Mouse (Mus musculus): ENCODE data around the gene Fam19a1. TPM values are rescaled to one million over a fixed set of nuclear protein-coding genes. Genes with fewer than 3 reads are reported as not detected.

Fam19a1 gene
- total and polyA plus RNA-seq, 3 experiments: not detected

GRCm38 (mm10) chr6:96111656-96112055, 1.3 kb upstream of the Fam19a1 start:
- no peak overlapping the region for H3K4me3 ChIP-seq
- H3K36me3 ChIP-seq (ENCODE audit: control insufficient read depth, insufficient read depth, low read length): no peaks in the 10 kb centered on the region
- 41% methylated on average over 1 of the region's 1 CpGs for WGBS
- no peak overlapping the region for H3K9ac ChIP-seq (ENCODE audit: low read depth, low read length)
- no peak for TF ChIP-seq POLR2A (IDR thresholded peaks at IDR 0.05; ENCODE audit: insufficient read depth, low read depth, low read length)
- TF ChIP-seq CTCF (IDR thresholded peaks at IDR 0.05): no peak
- H3K27ac ChIP-seq: no peak overlapping the region
- 0 out of 2 replicates have a peak, but pooled peaks cover 1% of the 10 kb centered on the region for H3K27me3 ChIP-seq (ENCODE audit: control insufficient read depth, insufficient read depth, low read length)
- intact Hi-C loops (cut with DNase I): no loop called here
- no peaks in the 10 kb centered on the region for H3K4me1 ChIP-seq (ENCODE audit: control insufficient read depth, insufficient read depth, low read length)
- no peaks in the 10 kb centered on the region for H3K79me2 ChIP-seq (replicated peaks; ENCODE audit: control insufficient read depth, insufficient read depth, low read length)
- no peak for DNase-seq

- H3K79me2 ChIP-seq (replicated peaks; ENCODE audit: control insufficient read depth, insufficient read depth, low read length): no peaks in the 10 kb centered on the region
- no peak overlapping the region for H3K27ac ChIP-seq
- TF ChIP-seq EP300 (IDR thresholded peaks at IDR 0.05; ENCODE audit: insufficient read depth, low read depth, low read length) (no peak), POLR2A (IDR thresholded peaks at IDR 0.05; ENCODE audit: insufficient read depth, low read depth, low read length) (no peak), CTCF (IDR thresholded peaks at IDR 0.05) (no peak)
- no peak for DNase-seq
- no peak overlapping the region for H3K4me3 ChIP-seq
- H3K27me3 ChIP-seq (ENCODE audit: control insufficient read depth, insufficient read depth, low read length): 0 out of 2 replicates have a peak, but pooled peaks cover 1% of the 10 kb centered on the region
- intact Hi-C loops (cut with DNase I): no loop called here
- H3K36me3 ChIP-seq (ENCODE audit: control insufficient read depth, insufficient read depth, low read length): no peaks in the 10 kb centered on the region
- H3K4me1 ChIP-seq (ENCODE audit: control insufficient read depth, insufficient read depth, low read length): no peaks in the 10 kb centered on the region
- H3K9ac ChIP-seq (ENCODE audit: low read depth, low read length): no peak overlapping the region
- 41% methylated on average over 1 of the region's 1 CpGs for WGBS
Measured at GRCm38 (mm10) chr6:96114151-96114550, 1.2 kb downstream of the Fam19a1 start.

GRCm38 (mm10) chr6:96116148-96116533, 3.2 kb downstream of the Fam19a1 start:
- Histone ChIP-seq H3K9ac (ENCODE audit: low read depth, low read length) (no peak overlapping the region), H3K4me3 (peak overlapping the region; percentile 44), H3K79me2 (replicated peaks; ENCODE audit: control insufficient read depth, insufficient read depth, low read length) (no peaks in the 10 kb centered on the region), H3K27ac (no peak overlapping the region), H3K4me1 (ENCODE audit: control insufficient read depth, insufficient read depth, low read length) (no peaks in the 10 kb centered on the region), H3K27me3 (ENCODE audit: control insufficient read depth, insufficient read depth, low read length) (0 out of 2 replicates have a peak, but pooled peaks cover 1% of the 10 kb centered on the region), H3K36me3 (ENCODE audit: control insufficient read depth, insufficient read depth, low read length) (no peaks in the 10 kb centered on the region)
- 6% methylated on average over 6 of the region's 6 CpGs for WGBS
- DNase-seq: no peak
- no peak for TF ChIP-seq CTCF (IDR thresholded peaks at IDR 0.05)
- intact Hi-C loops (cut with DNase I): no loop called here

GRCm38 (mm10) chr6:96116534-96117272, 3.7 kb downstream of the Fam19a1 start:
- Histone ChIP-seq H3K27ac (no peak overlapping the region), H3K79me2 (replicated peaks; ENCODE audit: control insufficient read depth, insufficient read depth, low read length) (no peaks in the 10 kb centered on the region), H3K36me3 (ENCODE audit: control insufficient read depth, insufficient read depth, low read length) (no peaks in the 10 kb centered on the region), H3K4me3 (peak overlapping the region; percentile 44), H3K4me1 (ENCODE audit: control insufficient read depth, insufficient read depth, low read length) (no peaks in the 10 kb centered on the region), H3K27me3 (ENCODE audit: control insufficient read depth, insufficient read depth, low read length) (0 out of 2 replicates have a peak, but pooled peaks cover 1% of the 10 kb centered on the region), H3K9ac (ENCODE audit: low read depth, low read length) (no peak overlapping the region)
- DNase-seq: peak; percentile 3 to 21
- intact Hi-C loops (cut with DNase I): no loop called here
- WGBS: 1% methylated on average over 32 of the region's 32 CpGs
- TF ChIP-seq EP300 (IDR thresholded peaks at IDR 0.05; ENCODE audit: insufficient read depth, low read depth, low read length): no peak
- TF ChIP-seq POLR2A (IDR thresholded peaks at IDR 0.05; ENCODE audit: insufficient read depth, low read depth, low read length): no peak
- no peak for TF ChIP-seq CTCF (IDR thresholded peaks at IDR 0.05)

- 85% methylated on average over 1 of the region's 1 CpGs for WGBS
- H3K9ac ChIP-seq (ENCODE audit: low read depth, low read length): no peak overlapping the region
- no peaks in the 10 kb centered on the region for H3K79me2 ChIP-seq (replicated peaks; ENCODE audit: control insufficient read depth, insufficient read depth, low read length)
- H3K4me3 ChIP-seq: no peak overlapping the region
- no peaks in the 10 kb centered on the region for H3K4me1 ChIP-seq (ENCODE audit: control insufficient read depth, insufficient read depth, low read length)
- TF ChIP-seq CTCF (IDR thresholded peaks at IDR 0.05) (no peak), POLR2A (IDR thresholded peaks at IDR 0.05; ENCODE audit: insufficient read depth, low read depth, low read length) (no peak), EP300 (IDR thresholded peaks at IDR 0.05; ENCODE audit: insufficient read depth, low read depth, low read length) (no peak)
- H3K27me3 ChIP-seq (ENCODE audit: control insufficient read depth, insufficient read depth, low read length): no peaks in the 10 kb centered on the region
- no peaks in the 10 kb centered on the region for H3K36me3 ChIP-seq (ENCODE audit: control insufficient read depth, insufficient read depth, low read length)
- intact Hi-C loops (cut with DNase I): no loop called here
- DNase-seq: no peak
- H3K27ac ChIP-seq: no peak overlapping the region
Measured at GRCm38 (mm10) chr6:96143326-96143725, 30.4 kb downstream of the Fam19a1 start.

- TF ChIP-seq POLR2A (IDR thresholded peaks at IDR 0.05; ENCODE audit: insufficient read depth, low read depth, low read length): no peak
- TF ChIP-seq EP300 (IDR thresholded peaks at IDR 0.05; ENCODE audit: insufficient read depth, low read depth, low read length): no peak
- no peak for TF ChIP-seq CTCF (IDR thresholded peaks at IDR 0.05)
- WGBS: 79% methylated on average over 13 of the region's 13 CpGs
- Histone ChIP-seq H3K27me3 (ENCODE audit: control insufficient read depth, insufficient read depth, low read length) (no peaks in the 10 kb centered on the region), H3K4me1 (ENCODE audit: control insufficient read depth, insufficient read depth, low read length) (no peaks in the 10 kb centered on the region), H3K79me2 (replicated peaks; ENCODE audit: control insufficient read depth, insufficient read depth, low read length) (no peaks in the 10 kb centered on the region), H3K9ac (ENCODE audit: low read depth, low read length) (no peak overlapping the region), H3K4me3 (no peak overlapping the region), H3K27ac (no peak overlapping the region), H3K36me3 (ENCODE audit: control insufficient read depth, insufficient read depth, low read length) (no peaks in the 10 kb centered on the region)
- intact Hi-C loops (cut with DNase I): no loop called here
- peak; percentile 2 to 13 for DNase-seq
Measured at GRCm38 (mm10) chr6:96165403-96165802, 52.4 kb downstream of the Fam19a1 start.

Measured in heart, adult 2 months (tissue).